Mouse (Mus musculus): Measurements from ENCODE around the gene Mast3.

Gene Mast3

GRCm38 (mm10) chr8:70758616-70759561, 46.0 kb downstream of the Mast3 start:
- no peaks in the 10 kb centered on the region for H3K27me3 ChIP-seq (ENCODE audit: control insufficient read depth, insufficient read depth, low read length, poor library complexity, severe bottlenecking)
- no peak for DNase-seq (ENCODE audit: low read depth, low spot score)

GRCm38 (mm10) chr8:70758308-70758615, 46.6 kb downstream of the Mast3 start:
- Histone ChIP-seq H3K27me3 (ENCODE audit: control insufficient read depth, insufficient read depth, low read length, poor library complexity, severe bottlenecking) (no peaks in the 10 kb centered on the region), H3K36me3 (ENCODE audit: control insufficient read depth, insufficient read depth, low read length, poor library complexity, severe bottlenecking) (peaks cover 5% of the 10 kb centered on the region)
- no peak for DNase-seq (ENCODE audit: low read depth, low spot score)

More at GRCm38 (mm10) chr8:70758616-70759561, 46.0 kb downstream of the Mast3 start:
- H3K36me3 ChIP-seq (ENCODE audit: control insufficient read depth, insufficient read depth, low read length, poor library complexity, severe bottlenecking): peaks cover 9% of the 10 kb centered on the region

DNA sequence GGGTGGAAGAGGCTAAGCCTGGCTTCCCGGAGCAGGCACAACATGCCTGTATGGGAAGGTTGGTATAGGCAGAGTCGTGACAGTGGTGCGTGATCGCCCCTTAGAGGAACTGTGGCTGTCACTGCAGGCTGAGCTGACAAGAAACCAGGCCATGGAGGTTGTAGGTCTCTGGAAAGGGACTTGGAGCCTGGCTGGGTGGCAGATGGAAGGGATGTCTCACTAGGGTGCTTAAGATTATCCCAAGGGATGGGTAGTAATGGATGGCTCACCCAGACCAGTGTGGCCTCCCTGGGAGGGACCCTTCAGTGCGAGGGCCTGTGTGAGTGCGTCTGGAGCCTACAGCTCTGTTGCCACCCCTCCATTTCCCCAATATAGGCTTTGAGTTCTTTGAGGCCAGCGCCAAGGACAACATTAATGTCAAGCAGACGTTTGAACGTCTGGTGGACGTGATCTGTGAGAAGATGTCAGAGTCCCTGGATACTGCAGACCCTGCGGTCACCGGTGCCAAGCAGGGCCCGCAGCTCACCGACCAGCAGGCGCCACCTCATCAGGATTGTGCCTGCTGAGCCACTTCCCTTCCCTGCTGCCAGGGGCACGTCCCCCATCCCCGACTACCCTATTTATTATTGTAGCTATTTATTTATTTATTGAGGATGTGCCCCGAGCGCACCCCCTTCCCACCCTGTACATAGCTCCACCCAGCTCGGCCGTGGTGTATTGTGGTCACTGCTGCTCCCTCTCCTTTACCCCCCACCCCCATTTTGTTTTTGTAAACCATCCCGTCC, 47.1 kb downstream of the Mast3 start:
- peak; percentile 64 for DNase-seq (ENCODE audit: low read depth, low spot score)
- Histone ChIP-seq H3K36me3 (ENCODE audit: control insufficient read depth, insufficient read depth, low read length, poor library complexity, severe bottlenecking) (peaks cover 1% of the 10 kb centered on the region), H3K27me3 (ENCODE audit: control insufficient read depth, insufficient read depth, low read length, poor library complexity, severe bottlenecking) (no peaks in the 10 kb centered on the region)

DNA sequence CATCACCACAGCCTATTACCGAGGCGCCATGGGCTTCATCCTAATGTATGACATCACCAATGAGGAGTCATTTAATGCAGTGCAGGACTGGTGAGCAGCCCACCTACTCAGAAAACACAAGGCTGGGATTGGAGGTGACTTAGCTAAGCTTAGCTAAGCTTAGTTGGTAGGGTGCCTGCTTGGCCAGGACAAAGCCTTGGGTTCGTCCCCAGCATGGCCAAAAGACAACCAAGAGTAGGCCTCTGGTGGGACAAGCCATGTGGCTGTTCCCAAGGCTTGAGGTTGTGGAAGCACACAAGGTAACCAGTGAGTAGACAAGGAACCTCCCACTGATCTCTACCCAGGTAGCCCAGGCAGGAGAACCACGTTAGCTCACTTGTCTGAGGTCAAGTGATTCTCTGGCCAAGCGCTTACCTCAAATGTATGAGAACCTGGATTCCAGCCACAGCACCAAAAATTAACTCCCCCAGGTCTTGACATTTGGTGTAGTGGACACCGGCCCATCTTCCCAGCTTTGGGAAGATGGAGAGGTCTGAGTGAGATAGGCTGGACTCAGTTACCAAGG, 48.3 kb downstream of the Mast3 start:
- no peak for DNase-seq (ENCODE audit: low read depth, low spot score)
- Histone ChIP-seq H3K27me3 (ENCODE audit: control insufficient read depth, insufficient read depth, low read length, poor library complexity, severe bottlenecking) (no peaks in the 10 kb centered on the region), H3K36me3 (ENCODE audit: control insufficient read depth, insufficient read depth, low read length, poor library complexity, severe bottlenecking) (no peaks in the 10 kb centered on the region; the same call in none of the 2 replicates)

- Histone ChIP-seq H3K27me3 (ENCODE audit: control insufficient read depth, insufficient read depth, low read length, poor library complexity, severe bottlenecking) (no peaks in the 10 kb centered on the region), H3K36me3 (ENCODE audit: control insufficient read depth, insufficient read depth, low read length, poor library complexity, severe bottlenecking) (no peaks in the 10 kb centered on the region; the same call in none of the 2 replicates)
- no peak for DNase-seq (ENCODE audit: low read depth, low spot score)
Measured at GRCm38 (mm10) chr8:70755661-70756475, 49.0 kb downstream of the Mast3 start.

DNA sequence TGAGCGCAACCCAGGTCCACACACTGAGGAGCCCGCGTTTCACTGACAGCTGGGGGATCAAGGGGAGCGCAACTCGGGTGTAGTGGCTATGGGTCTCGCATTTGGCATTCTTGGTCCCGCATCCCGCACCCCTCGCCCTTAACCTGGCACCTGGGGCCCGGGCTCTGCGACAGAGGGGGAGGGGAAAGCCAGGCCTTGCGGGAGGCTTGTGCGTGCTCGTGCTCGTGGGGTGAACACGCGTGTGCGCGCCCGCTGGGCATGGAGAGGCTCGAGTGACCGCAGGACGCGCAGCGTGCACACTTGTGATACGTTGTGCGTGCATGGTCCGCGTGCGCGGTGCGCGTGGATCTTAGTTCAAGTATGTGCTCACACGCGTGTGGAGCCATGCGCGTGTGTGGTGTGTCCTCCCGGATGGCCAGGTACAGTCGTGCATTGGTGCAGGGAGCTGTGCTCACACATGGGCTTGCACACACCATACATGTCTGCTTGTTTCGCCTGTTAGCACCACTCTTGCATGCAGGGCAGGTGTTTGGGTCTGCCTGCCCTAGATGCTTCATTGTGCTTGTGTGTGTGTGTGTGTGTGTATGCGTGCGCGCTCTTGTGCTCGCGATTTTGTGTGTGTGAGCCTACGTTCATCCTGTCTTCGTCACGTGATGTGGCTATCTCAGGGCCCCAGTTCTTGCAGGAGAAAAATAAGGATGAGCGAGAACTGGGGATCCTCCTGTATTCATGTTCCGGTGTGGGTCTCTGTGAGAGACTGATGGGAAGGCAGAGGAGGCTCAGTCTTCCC, 49.8 kb downstream of the Mast3 start:
- no peaks in the 10 kb centered on the region for H3K27me3 ChIP-seq (ENCODE audit: control insufficient read depth, insufficient read depth, low read length, poor library complexity, severe bottlenecking)
- no peaks in the 10 kb centered on the region; the same call in none of the 2 replicates for H3K36me3 ChIP-seq (ENCODE audit: control insufficient read depth, insufficient read depth, low read length, poor library complexity, severe bottlenecking)
- DNase-seq (ENCODE audit: low read depth, low spot score): peak; percentile 53

DNA sequence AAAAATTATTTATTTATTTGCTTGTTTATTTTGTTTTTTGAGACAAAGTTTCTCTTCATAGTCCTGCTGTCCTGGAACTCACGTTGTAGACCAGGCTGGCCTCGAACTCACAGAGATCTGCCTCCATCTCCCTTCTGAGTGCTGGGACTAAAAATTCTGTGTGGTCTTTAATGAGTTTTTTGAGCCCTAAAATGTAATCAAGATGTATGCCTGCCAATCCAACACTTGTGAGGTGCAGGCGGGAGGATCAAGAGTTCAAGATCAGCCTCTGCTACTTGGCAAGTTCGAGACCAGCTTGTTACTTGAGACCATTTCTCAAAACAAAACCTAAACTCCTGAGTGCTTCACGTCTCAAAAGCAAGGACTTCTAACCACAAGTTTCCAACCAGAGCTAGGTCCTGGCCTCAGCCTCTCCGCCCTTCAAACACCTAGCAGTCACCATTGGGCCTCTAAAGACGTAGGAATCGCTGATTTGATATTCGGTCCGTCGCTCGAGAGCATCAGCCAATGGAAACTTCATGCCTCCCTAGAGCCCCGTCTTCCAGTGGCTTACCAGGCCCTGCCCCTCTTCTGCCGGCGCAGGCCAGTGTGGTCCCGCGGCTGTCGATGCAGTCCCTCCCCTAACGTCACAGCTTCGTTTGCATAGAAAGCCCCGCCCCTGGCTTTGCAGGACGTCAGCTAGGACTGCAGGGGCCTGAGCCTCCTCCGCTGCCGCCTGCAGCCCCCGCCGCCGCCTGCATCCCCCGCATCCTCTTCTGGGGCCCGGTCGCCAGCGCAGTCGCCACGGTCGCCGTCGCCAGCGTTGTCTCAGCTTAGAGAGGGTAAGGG, 50.6 kb downstream of the Mast3 start, which contains the start of gene Rab3a:
Gene Rab3a (plus strand): TSS at position 637 of the 828 bp plus-strand sequence.
- no peaks in the 10 kb centered on the region; the same call in none of the 2 replicates for H3K36me3 ChIP-seq (ENCODE audit: control insufficient read depth, insufficient read depth, low read length, poor library complexity, severe bottlenecking)
- DNase-seq (ENCODE audit: low read depth, low spot score): peak; percentile 98
- H3K27me3 ChIP-seq (ENCODE audit: control insufficient read depth, insufficient read depth, low read length, poor library complexity, severe bottlenecking): no peaks in the 10 kb centered on the region

GRCm38 (mm10) chr8:70753151-70753550, 51.7 kb downstream of the Mast3 start:
- DNase-seq (ENCODE audit: low read depth, low spot score): peak; percentile 69
- Histone ChIP-seq H3K36me3 (ENCODE audit: control insufficient read depth, insufficient read depth, low read length, poor library complexity, severe bottlenecking) (no peaks in the 10 kb centered on the region; the same call in none of the 2 replicates), H3K27me3 (ENCODE audit: control insufficient read depth, insufficient read depth, low read length, poor library complexity, severe bottlenecking) (no peaks in the 10 kb centered on the region)

DNA sequence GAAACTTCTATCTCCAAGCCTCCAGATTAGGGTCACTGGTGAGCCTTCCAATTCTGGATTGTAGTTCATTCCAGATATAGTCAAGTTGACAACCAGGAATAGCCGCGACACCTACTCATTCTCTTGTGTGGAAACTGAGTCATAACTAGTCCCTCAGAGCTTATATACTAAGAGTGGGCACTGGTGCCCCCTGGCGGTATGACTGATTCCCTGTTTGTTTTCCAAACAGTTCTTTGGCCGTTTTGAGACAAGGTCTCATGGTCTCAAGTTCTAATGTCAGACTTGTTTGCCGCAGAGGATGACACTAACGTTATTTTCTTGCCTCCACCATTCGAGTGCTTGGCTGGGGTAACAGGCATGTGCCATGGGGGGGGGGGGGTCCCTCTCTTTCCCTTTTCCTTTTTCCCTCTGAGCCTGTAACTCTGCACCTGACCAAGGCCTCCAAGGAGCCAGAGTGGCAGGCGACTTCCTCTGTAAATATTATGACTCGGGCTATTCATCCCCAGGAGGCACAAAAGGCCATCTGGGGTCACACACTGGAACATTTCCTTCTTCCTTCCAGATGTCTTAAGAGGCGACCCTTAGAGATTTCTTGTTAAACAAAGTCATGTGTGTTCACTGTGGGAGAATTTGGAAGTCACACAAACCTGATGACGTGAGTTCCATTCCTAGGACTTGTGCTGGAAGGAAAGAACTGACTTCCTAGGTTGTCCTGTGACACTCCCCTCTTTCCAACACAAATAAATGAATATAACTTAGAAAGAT, 52.7 kb downstream of the Mast3 start:
- no peaks in the 10 kb centered on the region for H3K27me3 ChIP-seq (ENCODE audit: control insufficient read depth, insufficient read depth, low read length, poor library complexity, severe bottlenecking)
- no peaks in the 10 kb centered on the region; the same call in 1 of the 2 replicates for H3K36me3 ChIP-seq (ENCODE audit: control insufficient read depth, insufficient read depth, low read length, poor library complexity, severe bottlenecking)
- DNase-seq (ENCODE audit: low read depth, low spot score): peak; percentile 84

DNA sequence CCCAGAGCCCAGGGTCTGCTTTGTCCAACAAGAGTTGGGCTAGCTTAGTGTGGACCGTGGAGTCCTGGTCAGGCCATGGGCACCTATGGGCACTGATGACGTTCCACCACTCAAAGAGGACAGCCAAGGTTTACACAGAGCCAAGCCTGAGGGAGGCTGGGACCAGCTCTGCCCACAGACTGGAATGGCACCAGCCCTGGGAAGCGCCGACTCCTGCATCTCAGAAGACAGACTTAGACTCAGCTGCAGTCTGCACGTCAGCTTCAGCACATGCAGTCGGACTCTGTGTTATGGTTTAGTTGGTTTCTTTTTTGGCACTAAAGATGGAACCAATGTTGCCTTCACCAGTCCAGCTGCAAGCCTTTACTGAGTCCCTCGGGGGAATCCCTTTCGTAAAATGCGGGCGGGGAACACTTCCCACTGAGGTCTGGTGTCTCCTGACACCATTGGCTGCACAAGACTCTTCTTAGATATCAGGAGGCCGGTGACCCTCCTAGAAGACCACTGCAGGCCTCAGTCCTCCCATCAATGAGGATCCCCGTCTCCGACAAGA, 54.6 kb downstream of the Mast3 start:
- DNase-seq (ENCODE audit: low read depth, low spot score): no peak
- no peaks in the 10 kb centered on the region for H3K27me3 ChIP-seq (ENCODE audit: control insufficient read depth, insufficient read depth, low read length, poor library complexity, severe bottlenecking)
- no peaks in the 10 kb centered on the region for H3K36me3 ChIP-seq (ENCODE audit: control insufficient read depth, insufficient read depth, low read length, poor library complexity, severe bottlenecking)

DNA sequence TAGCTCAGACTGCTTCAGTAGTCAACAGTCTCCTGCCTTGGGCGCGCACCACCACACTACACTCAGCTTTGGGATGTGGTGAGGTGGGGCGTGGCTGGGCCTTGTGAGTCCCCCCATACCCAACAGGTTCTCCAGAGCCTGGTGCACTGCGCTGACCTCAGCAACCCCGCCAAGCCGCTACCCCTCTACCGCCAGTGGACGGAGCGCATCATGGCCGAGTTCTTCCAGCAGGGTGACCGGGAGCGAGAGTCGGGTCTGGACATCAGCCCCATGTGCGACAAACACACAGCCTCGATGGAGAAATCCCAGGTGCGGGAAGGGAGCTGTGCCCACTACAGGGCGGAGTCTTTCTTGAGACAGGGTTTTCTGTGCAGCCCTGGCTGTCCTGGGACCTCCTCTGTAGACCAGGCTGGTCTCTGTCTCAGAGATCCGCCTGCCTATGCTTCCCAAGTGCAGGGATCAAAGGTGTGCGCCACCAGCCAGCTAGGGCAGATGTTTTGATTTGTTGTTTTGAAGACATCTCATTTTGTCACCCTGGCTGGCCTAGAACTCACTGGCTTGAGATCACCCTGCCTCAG, 55.7 kb downstream of the Mast3 start:
- Histone ChIP-seq H3K27me3 (ENCODE audit: control insufficient read depth, insufficient read depth, low read length, poor library complexity, severe bottlenecking) (no peaks in the 10 kb centered on the region), H3K36me3 (ENCODE audit: control insufficient read depth, insufficient read depth, low read length, poor library complexity, severe bottlenecking) (no peaks in the 10 kb centered on the region)
- no peak for DNase-seq (ENCODE audit: low read depth, low spot score)

Data from splenic B cell, adult 2 months (primary cell).